Mouse (Mus musculus) bone marrow macrophage, adult 2 months (primary cell): ENCODE measurements around the gene Rassf1.

ENCODE experiments used
- CTCF ChIP-seq: IDR thresholded peaks from 2 replicates; pipeline ENCODE4 v1.5.1; 2012; ENCODE audit warnings: low read depth, mild to moderate bottlenecking, low read length, moderate library complexity
- POLR2A ChIP-seq: IDR thresholded peaks from 2 replicates; pipeline ENCODE4 v1.6.1; 2012; ENCODE audit warnings: mild to moderate bottlenecking, low read depth, low read length, borderline replicate concordance

- TF ChIP-seq CTCF = no peak
- no peak for TF ChIP-seq POLR2A
Observed at GRCm38 (mm10) chr9:107542352-107542686, 9.0 kb upstream of the Rassf1 start.
